Mouse (Mus musculus) macrophage (primary cell): Measurements from ENCODE around the gene Fen1. TPM values are rescaled to one million over a fixed set of nuclear protein-coding genes. Genes with fewer than 3 reads are reported as not detected.

Source experiments
- H3K27ac ChIP-seq: fragments of 350-480 bp; formaldehyde crosslinking; 2 replicates; pipeline ENCODE4 v1.9.0; 2021
- H3K36me3 ChIP-seq: fragments of 350-480 bp; formaldehyde crosslinking; 2 replicates; pipeline ENCODE4 v1.9.0; 2021; ENCODE audit errors: inconsistent target
- H3K4me3 ChIP-seq: fragments of 350-480 bp; formaldehyde crosslinking; 2 replicates; pipeline ENCODE4 v1.9.0; 2021; ENCODE audit errors: inconsistent target
- H3K79me2 ChIP-seq: fragments of 350-480 bp; formaldehyde crosslinking; 2 replicates; pipeline ENCODE4 v1.9.0; 2021; ENCODE audit errors: inconsistent target
- WGBS: methylation state at CpG from one replicate; pipeline ENCODE4 v1.1.7; 2026; ENCODE audit warnings: inconsistent platforms; ENCODE audit not compliant: missing documents; 5-methylcytosine and 5-hydroxymethylcytosine counted together
- polyA plus RNA-seq: library from polyadenylated mRNA; stranded (reverse); fragments of 250-400 nt; gene quantifications from 3 replicates; pipeline ENCODE4 v1.2.4, GENCODE M21; 2018; ENCODE audit warnings: inconsistent platforms

The Fen1 gene
- polyA plus RNA-seq, 1 experiment from 2014 or later: 13.8 TPM

- no peaks in the 10 kb centered on the region for H3K79me2 ChIP-seq
- 74% methylated on average over 4 of the region's 4 CpGs for WGBS
- no peaks in the 10 kb centered on the region for H3K36me3 ChIP-seq
- no peak overlapping the region for H3K27ac ChIP-seq
- no peak overlapping the region for H3K4me3 ChIP-seq
These were observed 21.8 kb upstream of the Fen1 start for GRCm38 (mm10) chr19:10225767-10226166.

GRCm38 (mm10) chr19:10224637-10225453 is 20.9 kb upstream of the Fen1 start:
- Histone ChIP-seq H3K27ac (no peak overlapping the region), H3K36me3 (no peaks in the 10 kb centered on the region), H3K4me3 (no peak overlapping the region), H3K79me2 (no peaks in the 10 kb centered on the region)
- 82% methylated on average over 23 of the region's 26 CpGs for WGBS

GRCm38 (mm10) chr19:10223561-10223960 is 19.6 kb upstream of the Fen1 start:
- Histone ChIP-seq H3K4me3 (no peak overlapping the region), H3K79me2 (no peaks in the 10 kb centered on the region), H3K27ac (no peak overlapping the region), H3K36me3 (no peaks in the 10 kb centered on the region)
- 39% methylated on average over 4 of the region's 4 CpGs for WGBS

- no peak overlapping the region for H3K4me3 ChIP-seq
- H3K27ac ChIP-seq: no peak overlapping the region
- H3K79me2 ChIP-seq: no peaks in the 10 kb centered on the region
- H3K36me3 ChIP-seq: no peaks in the 10 kb centered on the region
- WGBS: 74% methylated on average over 6 of the region's 8 CpGs
These were observed 18.7 kb upstream of the Fen1 start for GRCm38 (mm10) chr19:10222656-10223055.

- H3K27ac ChIP-seq: no peak overlapping the region
- 65% methylated on average over 4 of the region's 4 CpGs for WGBS
- no peaks in the 10 kb centered on the region for H3K79me2 ChIP-seq
- H3K4me3 ChIP-seq: no peak overlapping the region
- no peaks in the 10 kb centered on the region for H3K36me3 ChIP-seq
These were observed 17.6 kb upstream of the Fen1 start for GRCm38 (mm10) chr19:10221585-10221984.

- Histone ChIP-seq H3K36me3 (no peaks in the 10 kb centered on the region), H3K79me2 (no peaks in the 10 kb centered on the region), H3K27ac (no peak overlapping the region), H3K4me3 (no peak overlapping the region)
- 92% methylated on average over 6 of the region's 6 CpGs for WGBS
These were observed 15.6 kb upstream of the Fen1 start for GRCm38 (mm10) chr19:10219593-10219992.

GRCm38 (mm10) chr19:10219108-10219507 is 15.1 kb upstream of the Fen1 start:
- H3K27ac ChIP-seq: no peak overlapping the region
- no peaks in the 10 kb centered on the region for H3K36me3 ChIP-seq
- WGBS: 45% methylated on average over 3 of the region's 3 CpGs
- no peaks in the 10 kb centered on the region for H3K79me2 ChIP-seq
- no peak overlapping the region for H3K4me3 ChIP-seq

GRCm38 (mm10) chr19:10216101-10216500 is 12.1 kb upstream of the Fen1 start:
- WGBS: 83% methylated on average over 7 of the region's 8 CpGs
- Histone ChIP-seq H3K79me2 (no peaks in the 10 kb centered on the region), H3K36me3 (no peaks in the 10 kb centered on the region), H3K27ac (no peak overlapping the region), H3K4me3 (no peak overlapping the region)

- no peak overlapping the region for H3K4me3 ChIP-seq
- H3K79me2 ChIP-seq: no peaks in the 10 kb centered on the region
- 88% methylated on average over 10 of the region's 10 CpGs for whole genome bisulfite sequencing
- no peak overlapping the region for H3K27ac ChIP-seq
- peaks cover 7% of the 10 kb centered on the region; the same call in 1 of the 2 replicates for H3K36me3 ChIP-seq
These were observed 10.0 kb upstream of the Fen1 start for GRCm38 (mm10) chr19:10213796-10214471.

GRCm38 (mm10) chr19:10210885-10211284 is 6.9 kb upstream of the Fen1 start:
- Histone ChIP-seq H3K36me3 (peaks cover 33% of the 10 kb centered on the region), H3K4me3 (no peak overlapping the region), H3K79me2 (peaks cover 6% of the 10 kb centered on the region; the same call in 1 of the 2 replicates), H3K27ac (no peak overlapping the region)
- WGBS: 81% methylated on average over 4 of the region's 4 CpGs

GRCm38 (mm10) chr19:10208851-10209250 is 4.9 kb upstream of the Fen1 start:
- H3K36me3 ChIP-seq: peaks cover 33% of the 10 kb centered on the region

GRCm38 (mm10) chr19:10205051-10205450 is 1.1 kb upstream of the Fen1 start:
- H3K36me3 ChIP-seq: peaks cover 40% of the 10 kb centered on the region
- no peak overlapping the region for H3K27ac ChIP-seq
- peaks cover 60% of the 10 kb centered on the region for H3K79me2 ChIP-seq
- 69% methylated on average over 6 of the region's 6 CpGs for WGBS
- no peak overlapping the region; the same call in 1 of the 2 replicates for H3K4me3 ChIP-seq

More at GRCm38 (mm10) chr19:10208851-10209250, 4.9 kb upstream of the Fen1 start:
- Histone ChIP-seq H3K79me2 (peaks cover 24% of the 10 kb centered on the region), H3K27ac (no peak overlapping the region), H3K4me3 (no peak overlapping the region)
- WGBS: 96% methylated on average over 3 of the region's 3 CpGs

GRCm38 (mm10) chr19:10204616-10205001 is 640 bp upstream of the Fen1 start:
- WGBS: 5% methylated on average over 5 of the region's 5 CpGs
- H3K79me2 ChIP-seq: peaks cover 64% of the 10 kb centered on the region
- H3K27ac ChIP-seq: peak overlapping the region; percentile 95
- H3K36me3 ChIP-seq: peaks cover 44% of the 10 kb centered on the region
- peak overlapping the region; percentile 99 for H3K4me3 ChIP-seq

- Histone ChIP-seq H3K36me3 (peaks cover 36% of the 10 kb centered on the region), H3K4me3 (peak overlapping the region; percentile 99), H3K27ac (peak overlapping the region; percentile 95), H3K79me2 (peaks cover 64% of the 10 kb centered on the region)
- 3% methylated on average over 23 of the region's 23 CpGs for WGBS
These were observed 672 bp downstream of the Fen1 start for GRCm38 (mm10) chr19:10203146-10203847.

GRCm38 (mm10) chr19:10198723-10199122 is 5.2 kb downstream of the Fen1 start:
- Histone ChIP-seq H3K79me2 (peaks cover 39% of the 10 kb centered on the region), H3K27ac (no peak overlapping the region), H3K36me3 (peaks cover 33% of the 10 kb centered on the region), H3K4me3 (no peak overlapping the region)
- 41% methylated on average over 3 of the region's 3 CpGs for WGBS
